Mouse (Mus musculus) urinary bladder, postnatal 25 days (tissue): ENCODE measurements around the gene Tcea3.

ENCODE experiments used
- DNase-seq: peaks from one replicate; pipeline ENCODE4 v3.0.0; 2022; ENCODE audit warnings: low spot score

Gene Tcea3

GRCm38 (mm10) chr4:136239622-136240021 is 7.9 kb upstream of the Tcea3 start:
- DNase-seq: peak; percentile 78

GRCm38 (mm10) chr4:136240123-136240522 is 7.4 kb upstream of the Tcea3 start:
- no peak for DNase-seq

- DNase-seq: no peak
Measured at GRCm38 (mm10) chr4:136240955-136241354, 6.6 kb upstream of the Tcea3 start.

- no peak for DNase-seq
Measured at GRCm38 (mm10) chr4:136242065-136242703, 5.3 kb upstream of the Tcea3 start.

- DNase-seq: no peak
Measured at GRCm38 (mm10) chr4:136242728-136243127, 4.8 kb upstream of the Tcea3 start.

- DNase-seq: no peak
Measured at GRCm38 (mm10) chr4:136244208-136244607, 3.3 kb upstream of the Tcea3 start.

- no peak for DNase-seq
Measured at GRCm38 (mm10) chr4:136245681-136246080, 1.8 kb upstream of the Tcea3 start.

- DNase-seq: no peak
Measured at GRCm38 (mm10) chr4:136246568-136246969, 960 bp upstream of the Tcea3 start.

- no peak for DNase-seq
Measured at GRCm38 (mm10) chr4:136247386-136247728, 172 bp upstream of the Tcea3 start.

- no peak for DNase-seq
Measured at GRCm38 (mm10) chr4:136248464-136249331, 1.2 kb downstream of the Tcea3 start.

- no peak for DNase-seq
Measured at GRCm38 (mm10) chr4:136249332-136249647, 1.8 kb downstream of the Tcea3 start.

GRCm38 (mm10) chr4:136249780-136250179 is 2.3 kb downstream of the Tcea3 start:
- DNase-seq: peak; percentile 68

GRCm38 (mm10) chr4:136255919-136256318 is 8.4 kb downstream of the Tcea3 start:
- no peak for DNase-seq

GRCm38 (mm10) chr4:136256696-136257095 is 9.2 kb downstream of the Tcea3 start:
- no peak for DNase-seq

- DNase-seq: no peak
Measured at GRCm38 (mm10) chr4:136259916-136260315, 12.4 kb downstream of the Tcea3 start.

- peak; percentile 89 for DNase-seq
Measured at GRCm38 (mm10) chr4:136260491-136261180, 13.1 kb downstream of the Tcea3 start.

GRCm38 (mm10) chr4:136261912-136262311 is 14.4 kb downstream of the Tcea3 start:
- DNase-seq: no peak

GRCm38 (mm10) chr4:136263555-136263954 is 16.0 kb downstream of the Tcea3 start:
- DNase-seq: no peak

GRCm38 (mm10) chr4:136266716-136267343 is 19.3 kb downstream of the Tcea3 start:
- DNase-seq: no peak

- DNase-seq: no peak
Measured at GRCm38 (mm10) chr4:136268912-136269311, 21.4 kb downstream of the Tcea3 start.

GRCm38 (mm10) chr4:136270648-136271047 is 23.1 kb downstream of the Tcea3 start:
- no peak for DNase-seq

- DNase-seq: no peak
Measured at GRCm38 (mm10) chr4:136281097-136281496, 33.6 kb downstream of the Tcea3 start.

- no peak for DNase-seq
Measured at GRCm38 (mm10) chr4:136281611-136282010, 34.1 kb downstream of the Tcea3 start.
